Mouse (Mus musculus) heart, postnatal 0 days (tissue): ENCODE data around the gene Foxe3.

Experiments used
- CTCF ChIP-seq: IDR thresholded peaks from 2 replicates; pipeline ENCODE4 v1.5.1; 2016; ENCODE audit warnings: antibody characterized with exemption, control low read depth, low read depth
- EP300 ChIP-seq: IDR thresholded peaks from 2 replicates; pipeline ENCODE4 v1.6.1; 2016; ENCODE audit warnings: antibody characterized with exemption, low read depth

- TF ChIP-seq CTCF (no peak), EP300 (no peak)
These were observed 24.8 kb downstream of the Foxe3 start for GRCm38 (mm10) chr4:114900866-114901642.
